Mouse (Mus musculus) adrenal gland, postnatal 10 days (tissue): ENCODE data around the gene Nod1. TPM values are rescaled to one million over a fixed set of nuclear protein-coding genes. Genes with fewer than 3 reads are reported as not detected.
"Not testable (repeated sequence)": the region's sequence is repeated elsewhere in the genome, so short reads cannot be mapped to it uniquely, and the experiment has no call there.

Experiments
- DNase-seq: peaks from one replicate; pipeline ENCODE4 v3.0.0; 2021; ENCODE audit warnings: mixed read lengths
- total RNA-seq, 2 experiments: library from RNA; stranded (reverse); gene quantifications; 2 replicates each; pipeline ENCODE4 v1.2.3; 2021

Gene Nod1
- total RNA-seq, 2 experiments from 2014 or later = 8.9 to 13.7 TPM

GRCm38 (mm10) chr6:54983526-54984050, 11.2 kb upstream of the Nod1 start:
- DNase-seq = no peak

DNA sequence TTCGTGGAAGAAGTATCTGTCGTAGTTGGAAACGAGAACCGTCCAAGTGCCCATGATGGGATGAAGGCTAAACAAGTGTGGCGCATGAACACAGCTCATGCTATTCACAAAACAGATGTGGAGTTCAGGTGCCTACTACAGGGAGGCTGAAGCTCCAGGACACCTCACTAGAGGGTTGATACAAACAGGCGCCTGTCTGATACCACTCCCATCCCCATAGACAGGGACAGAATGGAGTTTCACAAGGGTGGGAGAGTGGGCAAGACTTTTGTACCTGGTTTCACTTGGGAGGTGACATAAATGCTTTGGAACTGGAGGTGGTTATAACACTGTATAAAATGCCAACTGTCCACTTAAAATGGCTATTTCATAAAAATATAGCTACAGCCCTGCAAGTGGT, 7.0 kb upstream of the Nod1 start:
- DNase-seq = no peak

- no peak for DNase-seq
Observed at GRCm38 (mm10) chr6:54975616-54976015, 3.2 kb upstream of the Nod1 start.

- DNase-seq = peak; percentile 53
Observed at GRCm38 (mm10) chr6:54974501-54974900, 2.1 kb upstream of the Nod1 start.

GRCm38 (mm10) chr6:54972929-54973211, 458 bp upstream of the Nod1 start:
- DNase-seq = peak; percentile 18

GRCm38 (mm10) chr6:54971731-54972110, 691 bp downstream of the Nod1 start:
- DNase-seq = peak; percentile 57

DNA sequence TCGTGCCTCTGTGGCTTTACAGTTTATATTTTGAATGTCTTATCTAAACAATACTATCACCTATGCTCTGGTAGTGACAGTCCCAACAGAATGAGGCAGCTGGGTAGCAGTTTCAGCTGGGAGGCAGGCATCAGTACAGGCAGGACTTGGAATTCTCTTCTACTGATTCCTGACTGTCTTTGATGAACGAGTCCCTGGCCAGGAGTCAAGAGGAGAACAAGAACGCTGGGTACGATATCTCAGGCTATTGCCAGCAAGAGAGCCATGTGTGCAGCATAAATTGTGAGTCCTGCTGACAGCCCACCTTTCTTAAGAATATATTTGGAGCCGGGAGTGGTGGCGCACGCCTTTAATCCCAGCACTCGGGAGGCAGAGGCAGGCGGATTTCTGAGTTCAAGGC, 1.9 kb downstream of the Nod1 start:
- no peak for DNase-seq

DNA sequence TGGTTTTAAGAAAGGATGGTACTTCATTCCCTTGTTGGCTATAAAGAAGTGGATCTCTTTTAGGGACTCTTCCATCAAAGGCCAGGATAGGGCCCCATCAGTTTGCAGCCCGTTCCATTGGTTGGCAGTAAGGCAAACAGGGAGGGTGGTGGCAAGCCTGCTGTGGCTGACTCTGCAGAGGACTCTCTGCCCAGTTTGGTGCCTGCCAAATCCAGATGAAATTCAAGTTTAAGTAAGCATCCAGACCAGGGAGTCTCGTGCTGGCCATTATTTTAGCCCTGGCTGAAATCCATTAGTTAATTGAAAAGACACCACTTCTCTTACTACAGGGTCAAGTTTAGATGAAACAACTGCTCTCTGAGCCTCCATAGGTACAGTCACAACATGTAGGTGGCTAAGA, 2.6 kb downstream of the Nod1 start:
- peak; percentile 30 for DNase-seq

GRCm38 (mm10) chr6:54967591-54967990, 4.8 kb downstream of the Nod1 start:
- no peak for DNase-seq

- DNase-seq = no peak
Observed at GRCm38 (mm10) chr6:54965234-54965633, 7.2 kb downstream of the Nod1 start.

DNA sequence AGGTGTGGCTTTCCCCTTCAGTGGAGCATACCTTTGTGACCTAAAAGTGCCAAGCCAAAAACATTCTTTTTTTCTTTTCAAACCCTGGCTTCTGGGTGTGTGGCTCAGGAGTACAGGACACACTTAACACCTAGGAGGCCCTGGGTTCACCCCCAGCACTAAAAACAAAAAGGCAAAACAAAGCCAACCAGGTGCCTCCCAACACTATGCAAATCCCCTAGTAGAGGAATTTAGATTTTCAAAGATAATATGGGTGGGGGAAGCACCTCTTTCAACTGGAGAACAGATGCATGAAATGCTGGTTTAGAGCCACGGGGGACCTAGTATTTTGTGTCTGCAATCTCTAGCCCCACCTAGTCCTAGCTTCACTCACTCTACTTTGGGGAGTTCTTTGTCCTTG, 7.7 kb downstream of the Nod1 start:
- no peak for DNase-seq

DNA sequence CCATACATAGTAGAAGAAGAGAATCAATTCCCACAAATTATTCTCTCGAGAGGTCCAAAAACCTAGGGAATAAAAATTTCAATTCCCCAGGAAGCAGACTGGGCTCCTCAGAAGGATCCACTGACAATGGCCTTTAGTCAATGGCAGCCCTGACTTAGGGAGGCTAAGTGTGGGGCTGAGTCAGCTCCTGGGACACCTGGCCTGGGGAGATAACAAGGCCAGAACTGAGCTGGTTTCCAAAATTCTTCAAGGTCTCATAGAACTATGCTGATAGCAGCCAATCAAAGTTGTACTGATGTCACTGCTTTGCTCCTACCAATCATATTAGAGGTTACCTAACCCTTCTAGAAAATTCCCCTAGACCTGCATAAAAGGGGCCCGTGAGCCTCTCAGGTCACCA, 8.8 kb downstream of the Nod1 start:
- DNase-seq = no peak

DNA sequence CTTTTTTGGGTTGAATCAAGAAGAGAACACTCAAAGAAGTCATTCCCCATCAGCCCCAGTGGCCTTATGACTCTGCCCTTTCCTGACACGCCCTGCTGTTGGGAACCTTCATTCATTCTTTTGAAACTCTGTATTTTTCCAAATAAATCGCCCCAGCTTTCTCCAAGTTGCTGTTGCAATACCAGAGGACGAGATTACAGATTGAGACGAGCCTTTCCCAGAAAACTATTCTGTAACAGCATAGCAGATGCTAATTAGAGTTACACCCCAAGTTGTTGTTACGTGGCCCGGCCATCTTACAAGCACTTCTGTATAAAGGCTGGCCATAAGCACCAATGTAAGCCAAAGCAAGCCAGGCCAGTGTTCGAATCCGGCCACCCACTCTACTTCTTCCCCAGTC, 14.8 kb downstream of the Nod1 start:
- no peak for DNase-seq

DNA sequence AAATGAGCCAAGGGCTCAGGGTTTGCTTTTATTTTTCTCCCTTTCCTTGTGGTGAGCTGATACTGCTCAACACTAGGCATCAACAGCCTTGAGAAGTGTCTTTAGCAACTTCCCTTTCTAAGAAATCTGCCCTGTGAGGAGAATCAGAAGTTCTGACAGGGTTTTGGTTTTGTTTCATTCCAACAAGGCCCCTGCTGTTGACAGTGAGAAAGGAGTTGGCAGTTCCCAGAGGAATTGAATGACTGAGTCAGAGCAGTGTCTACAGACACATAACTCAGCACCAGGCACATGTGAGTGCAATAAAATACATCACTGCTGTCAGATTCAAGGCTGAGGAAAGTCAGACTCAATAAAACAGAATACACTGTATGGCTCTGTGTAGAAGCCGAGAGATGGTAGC, 16.0 kb downstream of the Nod1 start:
- peak; percentile 45 for DNase-seq

- DNase-seq = no peak
Observed at GRCm38 (mm10) chr6:54955949-54956348, 16.5 kb downstream of the Nod1 start.

GRCm38 (mm10) chr6:54954659-54955414, 17.6 kb downstream of the Nod1 start:
- peak; percentile 50 for DNase-seq

GRCm38 (mm10) chr6:54953399-54953798, 19.0 kb downstream of the Nod1 start:
- DNase-seq = not testable (repeated sequence)

DNA sequence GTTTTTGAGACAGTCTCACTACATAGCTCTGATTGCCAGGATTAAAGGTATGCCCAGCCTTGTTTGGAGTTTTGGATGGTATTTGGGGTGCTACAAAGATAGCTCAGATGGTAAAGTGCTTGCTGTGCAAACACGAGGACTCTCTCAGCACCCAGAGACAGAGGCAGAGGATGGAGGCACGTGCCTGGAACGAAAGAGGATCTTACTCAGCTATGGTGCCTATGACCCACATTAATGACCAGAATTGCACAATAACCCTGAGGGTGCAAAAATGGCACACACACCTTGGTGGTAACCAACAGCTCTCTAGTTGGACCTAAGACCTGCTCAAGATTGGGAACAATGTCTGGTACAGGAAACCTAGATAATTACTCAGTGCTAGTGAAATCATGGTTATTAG, 19.9 kb downstream of the Nod1 start:
- no peak for DNase-seq

DNA sequence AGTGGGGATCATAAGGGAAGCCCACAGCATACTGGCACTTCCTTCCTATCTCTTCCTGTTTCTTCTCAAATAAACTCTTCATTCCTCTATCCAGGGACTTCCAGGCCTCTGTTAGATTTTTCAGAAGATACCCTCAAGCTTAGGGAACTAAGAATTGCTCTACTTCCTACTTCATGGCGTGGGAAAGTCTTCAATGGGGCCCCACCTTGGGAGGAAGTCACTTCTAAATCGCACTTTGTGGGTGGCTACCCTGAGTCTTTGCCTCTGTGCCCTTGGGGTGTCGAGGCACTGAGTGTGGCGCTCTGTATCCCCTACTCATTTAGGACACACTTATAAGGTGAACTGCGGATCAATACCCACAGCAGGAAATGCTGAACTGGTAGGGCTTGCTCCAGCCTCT, 23.7 kb downstream of the Nod1 start:
- no peak for DNase-seq

- no peak for DNase-seq
Observed at GRCm38 (mm10) chr6:54946241-54946953, 26.0 kb downstream of the Nod1 start.

- no peak for DNase-seq
Observed at GRCm38 (mm10) chr6:54944551-54944950, 27.9 kb downstream of the Nod1 start.

GRCm38 (mm10) chr6:54943753-54944152, 28.7 kb downstream of the Nod1 start:
- DNase-seq = no peak

- DNase-seq = no peak
Observed at GRCm38 (mm10) chr6:54943292-54943691, 29.1 kb downstream of the Nod1 start.

GRCm38 (mm10) chr6:54941149-54941548, 31.3 kb downstream of the Nod1 start:
- no peak for DNase-seq
